Mouse (Mus musculus) heart, embryonic 10.5 days (tissue): ENCODE data around the gene Rnft2. TPM values are rescaled to one million over a fixed set of nuclear protein-coding genes. Genes with fewer than 3 reads are reported as not detected.
A peak's percentile ranks its signal among the peaks of the same experiment; 100 is the strongest.

Experiments used
- DNase-seq: peaks from one replicate; pipeline ENCODE4 v3.0.0-alpha.2; 2017; ENCODE audit warnings: low spot score
- H3K27ac ChIP-seq: fragments of 300-500 bp; sonication (generic); 2 replicates; pipeline ENCODE4 v1.5.1; 2016; ENCODE audit warnings: mild to moderate bottlenecking
- H3K27me3 ChIP-seq: fragments of 300-500 bp; sonication (generic); 2 replicates; pipeline ENCODE4 v1.6.1; 2016; ENCODE audit warnings: mild to moderate bottlenecking; ENCODE audit not compliant: poor library complexity, insufficient read depth, severe bottlenecking
- H3K36me3 ChIP-seq: fragments of 300-500 bp; sonication (generic); 2 replicates; pipeline ENCODE4 v1.6.1; 2016; ENCODE audit warnings: mild to moderate bottlenecking, moderate library complexity
- H3K4me1 ChIP-seq: fragments of 300-500 bp; sonication (generic); 2 replicates; pipeline ENCODE4 v1.6.1; 2016; ENCODE audit warnings: mild to moderate bottlenecking
- H3K4me3 ChIP-seq: fragments of 300-500 bp; sonication (generic); 2 replicates; pipeline ENCODE4 v1.5.1; 2016; ENCODE audit warnings: mild to moderate bottlenecking, moderate library complexity
- H3K9me3 ChIP-seq: fragments of 300-500 bp; sonication (generic); 2 replicates; pipeline ENCODE4 v1.6.1; 2016; ENCODE audit warnings: mild to moderate bottlenecking, moderate library complexity
- WGBS: fragments of 180-500 bp; shearing (Covaris S2); methylation state at CpG from one replicate; pipeline ENCODE4 v1.1.7; 2016; 5-methylcytosine and 5-hydroxymethylcytosine counted together
- polyA plus RNA-seq: library from polyadenylated mRNA; unstranded; fragments of >200 nt; fragmentation: Nextera tagmentation; extraction: Ambion mirVana; gene quantifications from 2 replicates; pipeline ENCODE4 v1.2.1, GENCODE M21; 2016

The Rnft2 gene
- polyA plus RNA-seq, 1 experiment from 2014 or later, result 3.7 TPM

GRCm38 (mm10) chr5:118236891-118237290 is 8.0 kb downstream of the Rnft2 start:
- Histone ChIP-seq H3K4me3 (no peak overlapping the region), H3K9me3 (no peaks in the 10 kb centered on the region), H3K4me1 (no peaks in the 10 kb centered on the region; the same call in 1 of the 2 replicates), H3K27me3 (no peaks in the 10 kb centered on the region), H3K27ac (no peak overlapping the region), H3K36me3 (peaks cover 26% of the 10 kb centered on the region; the same call in 1 of the 2 replicates)
- no peak for DNase-seq
- WGBS, result 78% methylated on average over 12 of the region's 12 CpGs

- H3K27me3 ChIP-seq, result no peaks in the 10 kb centered on the region
- no peak overlapping the region for H3K27ac ChIP-seq
- H3K36me3 ChIP-seq, result peaks cover 23% of the 10 kb centered on the region
- DNase-seq, result no peak
- WGBS, result 88% methylated on average over 13 of the region's 13 CpGs
- no peaks in the 10 kb centered on the region for H3K9me3 ChIP-seq
- H3K4me3 ChIP-seq, result no peak overlapping the region
- no peaks in the 10 kb centered on the region for H3K4me1 ChIP-seq
Observed at GRCm38 (mm10) chr5:118230071-118230611, 14.8 kb downstream of the Rnft2 start.

DNA sequence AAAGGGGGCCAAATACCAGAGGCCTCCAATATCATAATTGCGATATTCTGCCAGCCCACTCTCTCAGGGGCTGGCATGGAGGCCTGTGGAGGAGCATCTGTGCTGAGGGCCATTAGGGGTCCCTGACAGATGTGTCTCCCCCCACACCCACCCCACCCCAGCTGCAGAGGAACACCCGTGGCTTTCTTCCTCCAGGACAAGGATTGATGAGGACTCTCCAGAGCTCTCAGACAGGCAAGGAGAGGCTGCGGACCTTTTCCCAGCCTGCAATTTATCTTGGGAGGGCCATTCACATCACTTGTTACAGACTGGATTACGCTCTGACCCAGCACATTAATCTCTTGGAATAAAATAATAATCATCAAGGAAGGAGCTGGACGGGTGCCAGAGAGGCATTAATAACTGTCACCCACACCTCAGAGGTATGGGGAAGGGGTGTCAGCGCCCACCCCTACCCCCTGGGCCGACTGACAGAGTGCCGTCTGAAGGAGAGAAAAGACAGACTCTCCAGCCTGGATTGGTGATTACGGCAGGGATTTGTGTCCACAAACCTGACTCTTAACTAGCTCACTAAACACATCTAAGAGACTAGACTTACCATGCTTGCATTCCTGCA is 21.7 kb downstream of the Rnft2 start:
- Histone ChIP-seq H3K27ac (no peak overlapping the region), H3K27me3 (no peaks in the 10 kb centered on the region), H3K9me3 (no peaks in the 10 kb centered on the region), H3K4me3 (no peak overlapping the region), H3K36me3 (peaks cover 11% of the 10 kb centered on the region), H3K4me1 (no peaks in the 10 kb centered on the region)
- no peak for DNase-seq
- 61% methylated on average over 9 of the region's 9 CpGs for WGBS

- DNase-seq, result no peak
- Histone ChIP-seq H3K4me1 (peaks cover 17% of the 10 kb centered on the region), H3K27ac (no peak overlapping the region), H3K36me3 (0 out of 2 replicates have a peak, but pooled peaks cover 3% of the 10 kb centered on the region), H3K4me3 (no peak overlapping the region), H3K9me3 (no peaks in the 10 kb centered on the region), H3K27me3 (peaks cover 10% of the 10 kb centered on the region; the same call in 1 of the 2 replicates)
- 65% methylated on average over 6 of the region's 6 CpGs for WGBS
Observed at GRCm38 (mm10) chr5:118217410-118217809, 27.5 kb downstream of the Rnft2 start.

GRCm38 (mm10) chr5:118214418-118215154 is 30.3 kb downstream of the Rnft2 start:
- Histone ChIP-seq H3K9me3 (no peaks in the 10 kb centered on the region), H3K4me3 (peak overlapping the region; percentile 57), H3K27ac (peak overlapping the region; percentile 62), H3K27me3 (peaks cover 10% of the 10 kb centered on the region; the same call in 1 of the 2 replicates), H3K36me3 (0 out of 2 replicates have a peak, but pooled peaks cover 3% of the 10 kb centered on the region), H3K4me1 (peaks cover 17% of the 10 kb centered on the region)
- WGBS, result 10% methylated on average over 24 of the region's 24 CpGs
- DNase-seq, result peak; percentile 81

DNA sequence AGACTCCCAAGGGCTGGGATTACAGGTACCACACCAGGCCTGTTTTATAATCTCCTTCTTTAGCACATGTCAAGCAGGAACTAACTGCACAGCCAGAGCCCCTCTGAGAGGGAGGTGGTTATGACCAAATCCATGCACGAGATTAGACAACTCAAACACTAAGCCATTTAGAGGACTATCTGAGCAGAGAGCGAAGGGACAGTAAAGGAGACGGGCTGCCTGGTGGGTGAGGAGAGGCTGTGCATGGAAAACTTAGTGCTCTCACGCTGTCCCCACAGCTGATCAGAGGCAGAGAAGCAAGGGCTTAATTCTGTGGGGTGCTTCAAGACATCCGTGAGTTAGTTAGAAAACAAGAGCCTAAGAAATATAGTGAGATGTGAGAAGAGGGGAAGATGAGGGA is 30.9 kb downstream of the Rnft2 start:
- Histone ChIP-seq H3K36me3 (0 out of 2 replicates have a peak, but pooled peaks cover 3% of the 10 kb centered on the region), H3K9me3 (no peaks in the 10 kb centered on the region), H3K27me3 (peaks cover 10% of the 10 kb centered on the region; the same call in 1 of the 2 replicates), H3K4me1 (peaks cover 17% of the 10 kb centered on the region), H3K4me3 (peak overlapping the region; percentile 57), H3K27ac (no peak overlapping the region)
- DNase-seq, result no peak
- 20% methylated on average over 5 of the region's 5 CpGs for WGBS

DNA sequence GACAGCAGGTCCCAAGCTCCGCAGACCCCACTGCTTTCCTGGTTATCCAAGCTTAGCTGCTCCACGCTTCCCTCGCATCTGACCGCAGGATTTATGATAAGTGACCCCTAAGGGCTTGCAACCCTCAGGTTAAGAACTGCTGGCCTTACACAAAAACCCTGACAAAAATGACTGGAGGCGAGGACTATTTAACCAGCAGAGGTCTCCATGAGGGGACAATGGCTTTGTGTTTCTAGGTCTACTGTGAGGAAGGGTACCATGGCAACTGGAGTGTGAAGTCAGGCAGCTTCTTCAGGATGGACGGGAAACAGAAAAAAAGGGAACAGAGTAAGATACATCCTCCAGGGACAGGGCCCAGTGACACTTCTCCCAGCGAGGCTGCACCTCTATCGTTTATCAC is 39.1 kb downstream of the Rnft2 start:
- Histone ChIP-seq H3K27ac (no peak overlapping the region), H3K9me3 (no peaks in the 10 kb centered on the region), H3K4me1 (peaks cover 7% of the 10 kb centered on the region; the same call in 1 of the 2 replicates), H3K27me3 (no peaks in the 10 kb centered on the region), H3K4me3 (no peak overlapping the region), H3K36me3 (no peaks in the 10 kb centered on the region)
- no peak for DNase-seq
- WGBS, result 73% methylated on average over 8 of the region's 8 CpGs

DNA sequence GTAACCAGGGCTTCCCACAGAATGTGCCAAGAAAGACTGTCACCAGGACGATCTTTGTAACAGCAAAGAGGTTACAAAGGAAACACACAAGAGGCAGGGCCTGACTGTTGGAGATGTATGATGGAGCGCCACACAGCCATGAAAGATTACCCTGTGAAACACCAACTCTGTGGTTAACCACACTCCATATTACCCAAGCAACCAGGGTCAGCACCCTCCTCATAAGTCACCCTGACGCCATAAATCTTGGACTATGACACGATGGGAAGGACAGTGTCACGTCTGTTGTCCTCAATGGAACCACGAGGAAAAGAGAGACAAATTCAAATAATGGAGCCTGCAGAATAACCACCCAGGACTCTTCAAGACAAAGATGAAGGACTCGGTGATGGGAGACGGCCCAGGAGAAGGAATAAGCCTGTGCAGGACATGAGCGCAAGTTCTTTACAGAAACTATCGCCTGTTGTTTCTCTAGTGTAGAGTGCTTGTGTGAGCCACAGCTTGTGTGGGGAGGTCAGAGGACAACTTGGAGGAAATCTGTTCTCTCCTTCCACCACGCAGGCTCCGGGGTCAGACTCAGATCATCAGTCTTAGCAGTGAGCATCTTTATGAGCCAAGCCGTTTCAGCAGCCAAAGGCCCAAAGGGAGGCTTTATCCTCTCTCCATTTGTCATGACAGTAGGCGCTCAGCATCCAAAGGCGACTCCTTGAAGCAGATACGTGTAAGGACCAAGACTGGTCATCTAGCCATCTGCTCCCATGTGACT is 40.1 kb downstream of the Rnft2 start:
- peaks cover 7% of the 10 kb centered on the region; the same call in 1 of the 2 replicates for H3K4me1 ChIP-seq
- no peak for DNase-seq
- H3K4me3 ChIP-seq, result no peak overlapping the region
- H3K36me3 ChIP-seq, result no peaks in the 10 kb centered on the region
- H3K9me3 ChIP-seq, result no peaks in the 10 kb centered on the region
- 83% methylated on average over 16 of the region's 16 CpGs for WGBS
- peaks cover 4% of the 10 kb centered on the region; the same call in 1 of the 2 replicates for H3K27me3 ChIP-seq
- no peak overlapping the region for H3K27ac ChIP-seq

DNA sequence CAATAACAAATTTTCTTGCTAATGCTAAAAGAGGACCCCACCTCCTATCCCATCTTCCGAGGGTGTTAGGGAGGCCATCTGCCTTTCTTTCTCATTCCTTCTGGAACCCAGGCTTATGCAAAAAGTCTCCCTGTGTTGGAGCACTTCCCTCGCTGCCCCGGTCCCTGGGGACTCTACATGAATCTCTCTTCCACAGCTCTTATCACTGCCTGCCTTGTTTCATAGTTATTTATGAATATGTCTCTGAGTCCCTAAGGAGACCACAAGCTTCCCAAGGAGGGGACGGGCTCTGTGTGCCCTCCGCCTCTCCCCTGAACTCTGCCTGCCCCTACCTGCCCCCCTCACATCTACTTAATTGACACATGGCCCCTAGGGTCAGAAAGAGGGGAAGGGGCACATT is 45.2 kb downstream of the Rnft2 start:
- Histone ChIP-seq H3K4me3 (no peak overlapping the region), H3K36me3 (no peaks in the 10 kb centered on the region), H3K27ac (no peak overlapping the region), H3K4me1 (peaks cover 7% of the 10 kb centered on the region; the same call in 1 of the 2 replicates), H3K27me3 (peaks cover 18% of the 10 kb centered on the region; the same call in 1 of the 2 replicates), H3K9me3 (no peaks in the 10 kb centered on the region)
- 65% methylated on average over 5 of the region's 5 CpGs for WGBS
- DNase-seq, result no peak

DNA sequence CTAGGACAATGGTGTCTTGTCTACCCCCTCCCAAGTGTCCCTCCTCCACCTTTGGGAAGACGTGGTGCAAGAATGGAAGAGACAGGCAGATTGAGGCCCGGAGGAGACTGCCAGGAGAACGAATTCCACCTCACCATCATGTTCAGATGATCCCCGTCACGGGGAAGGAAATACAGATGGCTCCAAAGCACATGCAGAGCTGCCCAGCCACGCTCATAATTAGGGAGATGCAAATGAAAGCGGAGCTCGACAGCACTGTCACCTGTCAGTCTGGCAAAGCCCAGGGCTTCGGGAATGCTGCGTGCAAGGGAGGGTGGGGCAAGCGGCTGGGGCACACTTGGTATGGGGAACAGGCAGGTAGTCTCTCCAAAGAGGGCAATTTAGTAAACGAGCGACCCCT is 47.5 kb downstream of the Rnft2 start:
- H3K27ac ChIP-seq, result no peak overlapping the region
- H3K36me3 ChIP-seq, result no peaks in the 10 kb centered on the region
- DNase-seq, result no peak
- H3K27me3 ChIP-seq, result peaks cover 38% of the 10 kb centered on the region
- no peak overlapping the region for H3K4me3 ChIP-seq
- H3K9me3 ChIP-seq, result no peaks in the 10 kb centered on the region
- peaks cover 4% of the 10 kb centered on the region; the same call in 1 of the 2 replicates for H3K4me1 ChIP-seq
- 70% methylated on average over 13 of the region's 13 CpGs for WGBS

DNA sequence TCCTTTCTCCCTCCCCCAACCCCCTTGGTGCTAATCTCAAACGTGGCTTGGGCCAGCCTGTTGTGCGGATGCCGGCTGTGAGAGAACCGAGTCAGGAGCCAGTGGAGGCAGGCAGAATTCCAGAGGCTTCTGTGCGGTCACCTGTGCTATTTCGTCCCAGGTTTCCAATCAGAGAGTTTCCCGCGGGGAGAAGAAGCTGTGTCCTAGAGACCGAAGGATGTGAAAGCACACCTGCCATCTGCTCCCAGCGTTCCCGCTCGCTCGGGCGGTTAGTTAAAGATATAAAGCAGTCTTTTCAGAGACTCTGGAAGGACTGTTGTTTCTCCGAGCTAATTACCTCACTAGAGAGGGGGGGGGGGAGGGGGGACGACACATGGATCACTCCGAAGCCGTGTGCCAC is 52.7 kb downstream of the Rnft2 start:
- no peaks in the 10 kb centered on the region for H3K9me3 ChIP-seq
- WGBS, result 28% methylated on average over 18 of the region's 18 CpGs
- peaks cover 75% of the 10 kb centered on the region for H3K27me3 ChIP-seq
- DNase-seq, result no peak
- peak overlapping the region; percentile 5; the same call in 1 of the 2 replicates for H3K4me3 ChIP-seq
- H3K36me3 ChIP-seq, result no peaks in the 10 kb centered on the region
- no peak overlapping the region for H3K27ac ChIP-seq
- peaks cover 14% of the 10 kb centered on the region for H3K4me1 ChIP-seq

DNA sequence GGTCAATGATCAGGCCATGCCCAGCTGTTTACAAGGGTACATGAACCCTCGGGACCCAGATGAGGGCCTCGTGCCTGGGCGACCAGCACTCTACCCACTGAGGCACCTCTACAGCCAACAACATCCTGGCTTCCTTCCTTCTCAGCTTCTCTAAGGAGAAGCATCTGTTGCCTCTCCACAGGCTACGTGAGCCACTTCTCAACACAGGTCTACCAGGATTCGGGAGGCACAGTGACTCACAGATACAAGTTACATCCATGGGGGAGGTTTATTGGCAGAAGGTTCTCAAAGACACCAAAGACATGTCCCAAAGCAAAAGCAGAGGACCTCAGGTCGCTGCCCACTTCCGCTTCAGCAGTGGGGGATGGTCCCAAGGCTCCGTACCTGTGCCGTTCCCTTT is 54.4 kb downstream of the Rnft2 start:
- no peaks in the 10 kb centered on the region for H3K9me3 ChIP-seq
- H3K36me3 ChIP-seq, result no peaks in the 10 kb centered on the region
- no peak overlapping the region for H3K27ac ChIP-seq
- 76% methylated on average over 9 of the region's 9 CpGs for WGBS
- H3K4me3 ChIP-seq, result no peak overlapping the region
- peaks cover 14% of the 10 kb centered on the region for H3K4me1 ChIP-seq
- peaks cover 74% of the 10 kb centered on the region for H3K27me3 ChIP-seq
- no peak for DNase-seq
